ENCODE assay signal across 15 mouse cellular contexts in genomic region chrX:36814161-36814836, GRCm38 (mm10). TPM values are rescaled to one million over a fixed set of nuclear protein-coding genes. Genes with fewer than 3 reads are reported as not detected.
DNase-seq lines count a peak whose midpoint lies in the region; ATAC-seq and TF ChIP-seq lines count a peak whose summit lies in the region.
"Had no signal": no experiment of that assay in that cellular context is flagged by ENCODE, and none has a peak within 500 bp of the region (broad histone marks: within the 10 kb centered on the region; RNA-seq: fewer than 3 reads in every experiment).

No protein-coding gene starts in this region.

- no peak for TF ChIP-seq CTCF in stomach, postnatal 0 days (IDR thresholded peaks at IDR 0.05; ENCODE audit: low read depth)

- WGBS in liver, embryonic 15.5 days (ENCODE audit: insufficient replicate concordance): 62% methylated on average over 8 of the region's 8 CpGs
- 46% methylated on average over 8 of the region's 8 CpGs for WGBS in stomach, postnatal 0 days
- WGBS in forebrain, embryonic 11.5 days: 80% methylated on average over 8 of the region's 8 CpGs

- DNase-seq in lung, adult 18-20 months: peak; percentile 71 to 80
- DNase-seq in lung, postnatal 10 days: no peak
- peak; percentile 73 to 90 for DNase-seq in kidney, adult 8-10 months
- peak; percentile 68 for DNase-seq in stomach, postnatal 0 days (ENCODE audit: low spot score)
- no peak for DNase-seq in adrenal gland, adult 18-20 months (ENCODE audit: low spot score in 2 of 2)
- no peak for DNase-seq in testis, postnatal 10 days (ENCODE audit: low spot score)
- DNase-seq in forebrain, embryonic 11.5 days (ENCODE audit: low spot score): no peak
- DNase-seq: adrenal gland, postnatal 14 days; cerebellum, adult 8-10 months; heart, postnatal 14 days had no signal

- no peak overlapping the region for H3K4me2 ChIP-seq in liver, embryonic 15.5 days
- no peak overlapping the region for H3K4me2 ChIP-seq in stomach, postnatal 0 days (replicated peaks; ENCODE audit: low read depth)
- no peak overlapping the region for H3K4me2 ChIP-seq in forebrain, embryonic 11.5 days (ENCODE audit: low read depth, low read length, severe bottlenecking)
- H3K4me2 ChIP-seq: embryonic facial prominence, embryonic 15.5 days; forebrain, embryonic 15.5 days; hindbrain, embryonic 15.5 days; midbrain, embryonic 15.5 days had no signal

- no peak for TF ChIP-seq EP300 in stomach, postnatal 0 days (optimal IDR thresholded peaks at IDR 0.05)

- no peak overlapping the region for H3K9ac ChIP-seq in liver, embryonic 15.5 days
- H3K9ac ChIP-seq in stomach, postnatal 0 days (ENCODE audit: low read length): no peak overlapping the region
- no peak overlapping the region for H3K9ac ChIP-seq in forebrain, embryonic 11.5 days (ENCODE audit: low read length)
- H3K9ac ChIP-seq: embryonic facial prominence, embryonic 15.5 days; forebrain, embryonic 15.5 days; hindbrain, embryonic 15.5 days; midbrain, embryonic 15.5 days had no signal

- H3K4me1 ChIP-seq in liver, embryonic 15.5 days (replicated peaks): peaks cover 11% of the 10 kb centered on the region
- H3K4me1 ChIP-seq in stomach, postnatal 0 days (replicated peaks; ENCODE audit: control insufficient read depth, insufficient read depth): no peaks in the 10 kb centered on the region
- 0 out of 2 replicates have a peak, but pooled peaks cover 4% of the 10 kb centered on the region for H3K4me1 ChIP-seq in forebrain, embryonic 11.5 days (replicated peaks; ENCODE audit: control insufficient read depth, insufficient read depth, low read length)
- H3K4me1 ChIP-seq: embryonic facial prominence, embryonic 15.5 days had no signal

- H3K36me3 ChIP-seq in liver, embryonic 15.5 days (replicated peaks): no peaks in the 10 kb centered on the region
- H3K36me3 ChIP-seq in stomach, postnatal 0 days (ENCODE audit: control insufficient read depth, insufficient read depth, low read length): no peaks in the 10 kb centered on the region
- no peaks in the 10 kb centered on the region for H3K36me3 ChIP-seq in forebrain, embryonic 11.5 days (ENCODE audit: control insufficient read depth, insufficient read depth, low read length)
- H3K36me3 ChIP-seq: embryonic facial prominence, embryonic 15.5 days; forebrain, embryonic 15.5 days; hindbrain, embryonic 15.5 days; midbrain, embryonic 15.5 days had no signal

- no peak overlapping the region for H3K27ac ChIP-seq in liver, embryonic 15.5 days (replicated peaks)
- H3K27ac ChIP-seq in stomach, postnatal 0 days (replicated peaks): peak overlapping the region; percentile 53
- H3K27ac ChIP-seq in forebrain, embryonic 11.5 days (ENCODE audit: low read depth, low read length): no peak overlapping the region
- H3K27ac ChIP-seq: embryonic facial prominence, embryonic 15.5 days; forebrain, embryonic 15.5 days; hindbrain, embryonic 15.5 days; midbrain, embryonic 15.5 days had no signal

- no peaks in the 10 kb centered on the region for H3K27me3 ChIP-seq in liver, embryonic 15.5 days
- no peaks in the 10 kb centered on the region for H3K27me3 ChIP-seq in stomach, postnatal 0 days (ENCODE audit: control insufficient read depth, insufficient read depth, low read length)
- H3K27me3 ChIP-seq in forebrain, embryonic 11.5 days (ENCODE audit: control insufficient read depth, insufficient read depth, low read length): no peaks in the 10 kb centered on the region
- H3K27me3 ChIP-seq: embryonic facial prominence, embryonic 15.5 days; forebrain, embryonic 15.5 days; hindbrain, embryonic 15.5 days; midbrain, embryonic 15.5 days had no signal

- ATAC-seq in liver, embryonic 15.5 days (ENCODE audit: insufficient read depth): peak; percentile 63
- ATAC-seq in stomach, postnatal 0 days (ENCODE audit: low FRiP score, low TSS enrichment): peak; percentile 89
- no peak for ATAC-seq in forebrain, embryonic 11.5 days (replicated peaks; ENCODE audit: low FRiP score)
- ATAC-seq: forebrain, embryonic 15.5 days; midbrain, embryonic 15.5 days had no signal

- no peaks in the 10 kb centered on the region for H3K9me3 ChIP-seq in liver, embryonic 15.5 days (replicated peaks)
- H3K9me3 ChIP-seq in stomach, postnatal 0 days (ENCODE audit: control insufficient read depth, low read length): no peaks in the 10 kb centered on the region
- H3K9me3 ChIP-seq in forebrain, embryonic 11.5 days (ENCODE audit: control insufficient read depth, low read length): no peaks in the 10 kb centered on the region
- H3K9me3 ChIP-seq: embryonic facial prominence, embryonic 15.5 days; forebrain, embryonic 15.5 days; hindbrain, embryonic 15.5 days; midbrain, embryonic 15.5 days had no signal

- H3K4me3 ChIP-seq in liver, embryonic 15.5 days (replicated peaks): no peak overlapping the region
- H3K4me3 ChIP-seq in stomach, postnatal 0 days (ENCODE audit: low read depth, low read length): no peak overlapping the region
- no peak overlapping the region for H3K4me3 ChIP-seq in forebrain, embryonic 11.5 days (ENCODE audit: low read depth, low read length)
- H3K4me3 ChIP-seq: embryonic facial prominence, embryonic 15.5 days; forebrain, embryonic 15.5 days; hindbrain, embryonic 15.5 days; midbrain, embryonic 15.5 days had no signal

RNA-seq across cellular contexts. Expression of gene Slc25a5, which starts 18.8 kb away (rescaled TPM):
- 409 and 433 TPM in 2 replicates for polyA plus RNA-seq in liver, embryonic 15.5 days (2015; fragmentation: Nextera tagmentation; extraction: Ambion mirVana)
- polyA plus RNA-seq in stomach, postnatal 0 days (2015; fragmentation: Nextera tagmentation; extraction: Ambion mirVana): 1,050 and 1,122 TPM in 2 replicates
- total RNA-seq in adrenal gland, adult 18-20 months (2021): 100 to 1,000 TPM; 441 to 551 TPM
- 819 and 859 TPM in 2 replicates for polyA plus RNA-seq in forebrain, embryonic 11.5 days (2014; fragmentation: Nextera tagmentation; extraction: Ambion mirVana)

RNA-seq across cellular contexts. Expression of gene Ube2a, which starts 59.4 kb away (rescaled TPM):
- polyA plus RNA-seq in liver, embryonic 15.5 days (2015; fragmentation: Nextera tagmentation; extraction: Ambion mirVana): 64.3 and 74.0 TPM in 2 replicates
- polyA plus RNA-seq in stomach, postnatal 0 days (2015; fragmentation: Nextera tagmentation; extraction: Ambion mirVana): 128 and 139 TPM in 2 replicates
- total RNA-seq in adrenal gland, adult 18-20 months (2021): 10 to 100 TPM; 57.3 to 74.1 TPM
- polyA plus RNA-seq in forebrain, embryonic 11.5 days (2014; fragmentation: Nextera tagmentation; extraction: Ambion mirVana): 119 and 121 TPM in 2 replicates

RNA-seq across cellular contexts. Expression of gene C330007P06Rik, which starts 59.6 kb away (rescaled TPM):
- 12.6 and 13.6 TPM in 2 replicates for polyA plus RNA-seq in liver, embryonic 15.5 days (2015; fragmentation: Nextera tagmentation; extraction: Ambion mirVana)
- 14.6 and 15.1 TPM in 2 replicates for polyA plus RNA-seq in stomach, postnatal 0 days (2015; fragmentation: Nextera tagmentation; extraction: Ambion mirVana)
- 10 to 100 TPM; 48.6 to 50.9 TPM for total RNA-seq in adrenal gland, adult 18-20 months (2021)
- polyA plus RNA-seq in forebrain, embryonic 11.5 days (2014; fragmentation: Nextera tagmentation; extraction: Ambion mirVana): 35.5 and 36.2 TPM in 2 replicates

Comparison
In these comparisons a context has a peak if more than half of its experiments do, and no peak if none do; other contexts are left out.
1. DNase-seq: peak in lung, adult 18-20 months (2 of 2), kidney, adult 8-10 months (2 of 2) and stomach, postnatal 0 days (single experiment); none in lung, postnatal 10 days (single experiment), adrenal gland, adult 18-20 months (0 of 2), testis, postnatal 10 days (single experiment) and forebrain, embryonic 11.5 days (single experiment).